Mouse (Mus musculus): ENCODE results near the gene Rab31.

DNA sequence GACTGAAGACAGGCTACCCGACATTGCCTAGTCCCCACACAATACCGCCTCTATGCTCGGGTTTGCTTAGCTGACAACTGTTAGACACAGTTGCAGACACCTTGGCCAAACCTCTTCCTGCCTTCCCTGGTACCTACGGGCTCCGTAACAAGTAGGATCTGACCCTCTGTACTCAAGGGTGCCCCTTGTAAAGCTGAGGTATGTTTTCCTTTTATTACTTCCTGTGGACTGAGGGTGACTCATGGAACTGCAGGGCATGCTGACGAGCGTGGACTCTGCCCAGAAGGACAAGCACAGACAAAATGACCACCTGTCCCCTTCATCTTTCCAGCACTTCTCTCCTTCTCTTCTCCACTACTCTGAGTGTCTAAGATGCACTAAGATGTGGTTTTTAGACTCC, 1.9 kb upstream of the Rab31 start:
- TF ChIP-seq POLR2A (IDR thresholded peaks at IDR 0.05; ENCODE audit: borderline replicate concordance, extremely low read depth, insufficient read depth, insufficient read length, poor library complexity, severe bottlenecking) = no peak
- no peak for TF ChIP-seq CTCF (IDR thresholded peaks at IDR 0.05; ENCODE audit: borderline replicate concordance, extremely low read depth, insufficient read depth, insufficient read length)

All from brain, embryonic 14.5 days (tissue).